Mouse (Mus musculus) forebrain, postnatal 0 days (tissue): ENCODE measurements around the gene Gm3500. TPM values are rescaled to one million over a fixed set of nuclear protein-coding genes. Genes with fewer than 3 reads are reported as not detected.
"Not testable (repeated sequence)": the region's sequence is repeated elsewhere in the genome, so short reads cannot be mapped to it uniquely, and the experiment has no call there.

ENCODE experiments used
- ATAC-seq: fragments of 200-750 bp; cut with Nextera tagmentation; 2 replicates; pipeline ENCODE4 v1.8.0; 2017; ENCODE audit warnings: mild to moderate bottlenecking, moderate library complexity
- DNase-seq: peaks from one replicate; pipeline ENCODE4 v3.0.0-alpha.2; 2015
- H3K27ac ChIP-seq: fragments of 300-500 bp; sonication (generic); 2 replicates; pipeline ENCODE4 v1.5.1; 2014; ENCODE audit warnings: low read depth, mild to moderate bottlenecking, antibody characterized with exemption, low read length, moderate library complexity, mixed read lengths
- H3K27me3 ChIP-seq: fragments of 300-500 bp; sonication (generic); 2 replicates; pipeline ENCODE4 v1.6.1; 2014; ENCODE audit warnings: mild to moderate bottlenecking, low read length, mixed read lengths; ENCODE audit not compliant: insufficient read depth
- H3K36me3 ChIP-seq: fragments of 300-500 bp; sonication (generic); 2 replicates; pipeline ENCODE4 v1.6.1; 2014; ENCODE audit warnings: mild to moderate bottlenecking, moderate library complexity; ENCODE audit not compliant: insufficient read depth
- H3K4me1 ChIP-seq: fragments of 300-500 bp; sonication (generic); 2 replicates; pipeline ENCODE4 v1.6.1; 2014; ENCODE audit warnings: antibody characterized with exemption; ENCODE audit not compliant: insufficient read depth
- H3K4me2 ChIP-seq: fragments of 300-500 bp; sonication (generic); 2 replicates; pipeline ENCODE4 v1.6.1; 2014; ENCODE audit warnings: low read depth, mild to moderate bottlenecking, moderate library complexity
- H3K4me3 ChIP-seq: fragments of 300-500 bp; sonication (generic); 2 replicates; pipeline ENCODE4 v1.5.1; 2014; ENCODE audit warnings: low read depth, low read length, mixed read lengths
- H3K9ac ChIP-seq: fragments of 300-500 bp; sonication (generic); 2 replicates; pipeline ENCODE4 v1.6.1; 2014; ENCODE audit warnings: mild to moderate bottlenecking
- H3K9me3 ChIP-seq: fragments of 300-500 bp; sonication (generic); 2 replicates; pipeline ENCODE4 v1.6.1; 2016; ENCODE audit warnings: low read length
- WGBS: fragments of 180-500 bp; shearing (Covaris S2); extraction: QIAGEN DNeasy Blood & Tissue Kit; methylation state at CpG from one replicate; pipeline ENCODE4 v1.1.7; 2014; 5-methylcytosine and 5-hydroxymethylcytosine counted together
- polyA plus RNA-seq: library from polyadenylated mRNA; unstranded; fragments of >200 nt; fragmentation: Nextera tagmentation; extraction: Ambion mirVana; gene quantifications from 2 replicates; pipeline ENCODE4 v1.2.1, GENCODE M21; 2015
- total RNA-seq: library from RNA; depleted of rRNA; stranded (reverse); fragments of >200 nt; gene quantifications from 2 replicates; pipeline ENCODE4 v1.2.3, GENCODE M21; 2014; rRNA removed

The Gm3500 gene
- total RNA-seq (1.4 TPM in 1 of 2 replicates, not detected in the other), polyA plus RNA-seq (0.88 and 1.1 TPM in 2 replicates)

DNA sequence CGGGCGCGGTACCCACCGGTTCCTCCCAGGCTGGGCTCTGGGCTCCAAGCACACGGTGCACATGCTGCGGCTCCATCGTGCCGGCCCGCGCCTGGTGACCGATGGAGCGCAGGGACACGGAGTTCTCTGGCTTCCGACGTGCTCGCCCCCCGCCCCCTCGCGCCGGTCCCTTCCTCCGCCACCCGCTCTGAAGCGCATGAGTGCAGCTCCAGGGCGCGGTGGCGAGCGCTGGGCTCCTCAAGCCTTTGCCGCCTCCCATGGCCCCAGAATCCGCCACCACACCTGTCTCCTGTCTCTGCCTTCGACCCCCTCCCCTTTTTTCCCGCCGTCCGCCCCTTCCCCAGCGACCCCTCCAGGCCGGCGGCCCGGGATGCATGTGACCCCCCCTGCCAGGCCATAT lies at the start of gene Gm3500:
TSS of gene Gm3500 (minus strand) at position 101 of the 400 bp plus-strand sequence.
- not testable (repeated sequence) for H3K9me3 ChIP-seq, H3K4me3 ChIP-seq, DNase-seq, H3K4me1 ChIP-seq, ATAC-seq, H3K27ac ChIP-seq, H3K36me3 ChIP-seq, H3K27me3 ChIP-seq, H3K9ac ChIP-seq, H3K4me2 ChIP-seq
- no CpG with 5 or more reads among the region's 37 CpGs for WGBS

DNA sequence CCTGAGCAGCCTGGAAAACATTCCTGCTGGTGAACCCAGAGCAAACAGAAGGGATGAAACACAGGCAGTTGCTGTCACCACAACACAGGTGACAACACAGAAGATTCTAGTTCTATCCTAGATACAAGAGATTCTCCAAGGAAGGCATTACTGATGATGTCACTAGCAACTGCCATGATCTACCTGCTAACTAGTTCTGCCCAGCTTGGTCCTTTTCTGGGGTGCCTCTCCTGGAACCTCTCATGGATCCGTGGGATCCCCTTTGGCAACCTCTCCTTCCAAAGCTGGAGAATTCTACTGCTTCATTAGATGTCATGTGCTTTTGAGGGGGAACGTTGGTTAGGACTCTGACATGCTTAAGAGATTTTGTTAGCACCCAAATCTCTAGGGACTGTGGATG lies 54.0 kb downstream of the Gm3500 start, which contains the start of gene Gm3542:
TSS of gene Gm3542 (minus strand) at position 101 of the 400 bp plus-strand sequence.
- not testable (repeated sequence) for H3K27ac ChIP-seq, H3K27me3 ChIP-seq, DNase-seq, H3K9ac ChIP-seq, ATAC-seq, H3K9me3 ChIP-seq, H3K4me2 ChIP-seq, H3K4me3 ChIP-seq, H3K4me1 ChIP-seq, H3K36me3 ChIP-seq
- no CpG with 5 or more reads among the region's 2 CpGs for WGBS

Other genes with a start within 250 kb of the Gm3500 start
- 2.2 and 2.6 TPM in 2 replicates for gene Gm3317, start 224.5 kb downstream of the Gm3500 start, total RNA-seq
- gene Gm3317, start 224.5 kb downstream of the Gm3500 start, polyA plus RNA-seq: not detected in 2 replicates
- gene Gm8271, start 203.3 kb downstream of the Gm3500 start, total RNA-seq: not detected in 2 replicates
- gene Gm8271, start 203.3 kb downstream of the Gm3500 start, polyA plus RNA-seq: not detected in 2 replicates
- not detected in 2 replicates for gene Gm3526, start 128.5 kb downstream of the Gm3500 start, total RNA-seq
- 0.28 TPM in 1 of 2 replicates, not detected in the other for gene Gm3526, start 128.5 kb downstream of the Gm3500 start, polyA plus RNA-seq
- gene Gm3542, start 54.1 kb downstream of the Gm3500 start, total RNA-seq: not detected in 2 replicates
- not detected in 2 replicates for gene Gm3542, start 54.1 kb downstream of the Gm3500 start, polyA plus RNA-seq
- gene Gm3194, start 66.4 kb upstream of the Gm3500 start, total RNA-seq: 4.2 and 5.3 TPM in 2 replicates
- gene Gm3194, start 66.4 kb upstream of the Gm3500 start, polyA plus RNA-seq: 1.7 and 2.6 TPM in 2 replicates
- not detected in 2 replicates for gene Gm8246, start 88.8 kb upstream of the Gm3500 start, total RNA-seq
- not detected in 2 replicates for gene Gm8246, start 88.8 kb upstream of the Gm3500 start, polyA plus RNA-seq
- not detected in 2 replicates for gene Gm3187, start 95.2 kb upstream of the Gm3500 start, total RNA-seq
- not detected in 2 replicates for gene Gm3187, start 95.2 kb upstream of the Gm3500 start, polyA plus RNA-seq
- 13.4 and 15.3 TPM in 2 replicates for gene Gm3488, start 112.6 kb upstream of the Gm3500 start, total RNA-seq
- 18.6 and 21.5 TPM in 2 replicates for gene Gm3488, start 112.6 kb upstream of the Gm3500 start, polyA plus RNA-seq
- gene Gm3532, start 149.4 kb upstream of the Gm3500 start, total RNA-seq: 0.23 TPM in 1 of 2 replicates, not detected in the other
- not detected in 2 replicates for gene Gm3532, start 149.4 kb upstream of the Gm3500 start, polyA plus RNA-seq
- gene Gm8265, start 244.0 kb upstream of the Gm3500 start, total RNA-seq: not detected in 2 replicates
- gene Gm8265, start 244.0 kb upstream of the Gm3500 start, polyA plus RNA-seq: not detected in 2 replicates